Mouse (Mus musculus): ENCODE data around the gene Sec14l2.

The Sec14l2 gene

DNA sequence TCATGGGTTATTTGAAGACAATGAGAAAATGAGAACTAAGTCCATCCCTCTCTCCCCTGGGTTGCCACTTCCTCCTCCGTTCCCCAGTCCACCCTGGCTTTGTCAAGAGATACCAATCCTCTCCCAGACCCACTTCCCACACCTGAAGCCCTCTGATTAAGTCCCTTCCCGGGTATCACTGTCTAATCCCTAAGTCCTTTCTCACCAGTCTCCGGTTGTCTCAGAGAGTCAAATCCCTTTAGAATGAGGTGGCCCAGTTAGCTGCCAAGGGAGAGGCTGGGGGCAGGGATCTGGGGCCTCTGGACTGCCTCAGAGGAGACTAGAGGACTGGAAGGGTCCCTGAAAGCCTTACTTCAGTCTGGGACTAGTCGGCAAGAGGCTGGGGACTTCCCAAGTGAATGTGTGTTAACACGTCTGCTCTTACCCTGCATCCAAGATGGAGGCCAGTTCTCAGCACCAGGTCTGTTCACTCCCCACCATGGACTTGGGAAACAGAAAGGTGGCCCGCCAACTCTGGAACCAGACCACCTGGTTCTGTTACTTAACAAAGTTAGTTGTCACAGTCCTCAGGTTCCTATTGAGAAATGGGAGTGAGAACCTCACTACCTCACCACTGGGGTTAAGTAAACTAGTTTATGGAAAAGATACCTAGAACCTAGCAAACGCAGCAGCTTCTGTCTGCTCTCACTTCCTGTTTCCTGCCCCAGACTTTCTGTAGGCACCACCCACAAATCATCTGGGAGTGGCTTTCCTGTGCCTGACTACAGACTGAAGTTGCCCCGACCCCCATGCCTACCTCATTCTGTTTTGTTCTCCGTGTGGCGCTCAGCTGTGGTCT lies at the start of gene Sec14l2:
Gene Sec14l2 (minus strand): TSS at position 674 of the 838 bp plus-strand sequence.
- DNase-seq (ENCODE audit: low read depth in 1 of 2, low spot score in 2 of 2): peak in 1 of 2 experiments; percentile 17

GRCm38 (mm10) chr11:4166467-4167090 lies 43.4 kb upstream of the Sec14l2 start:
- no peak for DNase-seq (ENCODE audit: low read depth in 1 of 2, low spot score in 2 of 2)

DNA sequence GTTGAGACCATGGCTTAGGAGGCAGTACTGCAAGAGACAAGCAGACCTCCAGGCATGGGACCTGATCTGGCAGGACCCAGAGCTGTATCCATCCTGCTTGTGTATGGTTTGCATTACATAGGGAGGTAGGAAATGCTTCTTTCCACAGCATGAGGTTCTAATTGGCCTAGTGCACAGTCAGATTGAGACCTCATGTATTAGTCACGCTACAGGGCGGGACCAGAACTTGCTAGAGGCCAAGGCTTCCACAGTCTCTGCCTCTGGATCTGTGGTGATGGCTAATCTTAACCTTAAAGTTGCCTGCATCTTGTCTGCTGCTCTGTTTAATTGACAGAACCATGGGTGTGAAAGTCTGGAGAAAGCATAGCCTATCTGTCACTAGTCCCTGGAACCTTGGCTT lies 41.5 kb upstream of the Sec14l2 start:
- DNase-seq (ENCODE audit: low read depth in 1 of 2, low spot score in 2 of 2): no peak

GRCm38 (mm10) chr11:4160758-4161480 lies 37.7 kb upstream of the Sec14l2 start:
- DNase-seq (ENCODE audit: low read depth in 1 of 2, low spot score in 2 of 2): no peak

DNA sequence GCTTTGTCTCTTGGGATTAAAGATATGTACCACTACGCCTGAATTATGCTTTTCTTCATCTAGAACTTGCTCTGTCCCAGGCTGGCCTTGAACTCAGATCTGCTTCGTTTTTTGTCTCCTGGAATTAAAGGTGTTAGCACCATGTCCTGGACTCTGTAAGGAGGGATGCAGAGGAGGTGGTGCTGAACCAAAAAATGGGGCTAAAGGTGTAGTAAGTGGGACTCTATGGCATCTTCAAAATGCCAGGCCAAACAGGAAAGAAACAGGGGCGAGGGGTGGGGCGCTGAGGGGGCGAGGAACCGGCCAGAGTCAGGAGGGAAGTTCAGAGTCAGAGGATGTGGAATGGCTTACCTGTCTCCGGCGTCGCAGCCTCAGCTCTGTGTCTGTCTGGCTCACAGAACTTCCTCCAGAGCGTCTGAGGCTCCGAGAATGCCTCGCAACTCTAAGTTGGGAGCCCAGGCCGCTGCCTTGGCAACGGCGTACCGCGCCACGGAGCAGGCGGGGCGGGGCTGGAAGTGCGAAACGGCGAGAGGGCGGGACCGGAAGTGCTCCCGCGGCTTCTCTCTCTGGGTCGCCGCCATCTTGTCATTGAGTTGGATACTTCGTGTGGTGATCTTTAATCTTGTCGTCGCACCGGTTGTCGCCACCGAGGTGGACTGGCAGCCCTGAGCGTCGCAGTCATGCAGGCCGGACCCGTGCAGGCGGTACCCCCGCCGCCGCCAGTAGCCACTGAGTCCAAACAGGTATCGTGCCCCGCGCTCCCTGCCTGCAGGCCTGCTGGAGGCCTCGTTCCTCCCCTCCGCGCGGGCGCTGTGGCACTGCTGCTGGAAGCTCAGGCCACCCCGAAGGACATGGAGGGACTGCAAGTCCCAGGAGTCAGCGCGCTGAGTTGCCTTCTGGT lies 36.8 kb upstream of the Sec14l2 start, which contains the start of the genes Ccdc157 and Sf3a1:
Gene Ccdc157 (minus strand): TSS at position 486 of the 901 bp plus-strand sequence.
Gene Sf3a1 (plus strand): TSS at position 543 of the 901 bp plus-strand sequence.
- peak; percentile 83 to 91 for DNase-seq (ENCODE audit: low read depth in 1 of 2, low spot score in 2 of 2)

- no peak for DNase-seq (ENCODE audit: low read depth in 1 of 2, low spot score in 2 of 2)
These were observed 35.5 kb upstream of the Sec14l2 start for GRCm38 (mm10) chr11:4158676-4159075.

GRCm38 (mm10) chr11:4155641-4156040 lies 32.4 kb upstream of the Sec14l2 start:
- no peak for DNase-seq (ENCODE audit: low read depth in 1 of 2, low spot score in 2 of 2)

DNA sequence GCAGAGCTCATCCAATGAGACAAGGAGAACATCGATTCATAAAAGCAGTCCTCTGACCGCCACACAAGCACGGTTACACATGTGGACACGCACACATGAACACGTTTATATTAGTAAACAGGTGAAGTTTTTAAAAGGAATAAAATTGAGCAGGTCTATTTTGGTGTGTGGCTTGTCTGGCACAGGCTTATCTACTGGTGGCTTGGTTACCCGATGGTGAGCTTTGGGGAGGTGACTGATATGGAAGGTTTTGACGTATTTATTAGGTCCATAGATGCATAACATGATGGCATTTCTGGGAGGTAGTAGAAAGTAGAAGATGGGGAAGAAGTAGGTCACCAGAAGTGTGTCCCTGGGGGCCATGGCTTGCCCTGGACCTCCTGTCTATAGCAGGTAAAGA lies 30.5 kb upstream of the Sec14l2 start:
- no peak for DNase-seq (ENCODE audit: low read depth in 1 of 2, low spot score in 2 of 2)

DNA sequence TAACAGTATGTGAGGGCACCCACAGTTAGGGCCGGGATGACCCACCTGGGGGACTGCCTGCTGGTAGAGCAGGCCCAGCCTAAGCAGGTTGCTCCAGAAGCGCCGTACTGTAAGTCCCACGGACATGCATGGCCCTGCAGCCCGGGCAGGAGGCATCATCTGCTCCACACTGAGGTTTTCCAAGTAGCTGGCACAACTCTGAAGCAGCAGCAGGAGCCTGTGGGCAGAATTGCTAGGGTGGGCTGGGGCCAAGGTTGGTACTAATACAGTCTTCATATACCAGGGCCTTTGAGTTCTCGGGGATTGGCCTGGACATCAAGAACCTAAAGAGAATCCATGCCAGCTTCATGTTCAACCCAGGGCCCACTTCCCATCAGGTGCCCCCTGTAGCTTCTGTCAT lies 26.7 kb upstream of the Sec14l2 start:
- DNase-seq (ENCODE audit: low read depth in 1 of 2, low spot score in 2 of 2): no peak

DNA sequence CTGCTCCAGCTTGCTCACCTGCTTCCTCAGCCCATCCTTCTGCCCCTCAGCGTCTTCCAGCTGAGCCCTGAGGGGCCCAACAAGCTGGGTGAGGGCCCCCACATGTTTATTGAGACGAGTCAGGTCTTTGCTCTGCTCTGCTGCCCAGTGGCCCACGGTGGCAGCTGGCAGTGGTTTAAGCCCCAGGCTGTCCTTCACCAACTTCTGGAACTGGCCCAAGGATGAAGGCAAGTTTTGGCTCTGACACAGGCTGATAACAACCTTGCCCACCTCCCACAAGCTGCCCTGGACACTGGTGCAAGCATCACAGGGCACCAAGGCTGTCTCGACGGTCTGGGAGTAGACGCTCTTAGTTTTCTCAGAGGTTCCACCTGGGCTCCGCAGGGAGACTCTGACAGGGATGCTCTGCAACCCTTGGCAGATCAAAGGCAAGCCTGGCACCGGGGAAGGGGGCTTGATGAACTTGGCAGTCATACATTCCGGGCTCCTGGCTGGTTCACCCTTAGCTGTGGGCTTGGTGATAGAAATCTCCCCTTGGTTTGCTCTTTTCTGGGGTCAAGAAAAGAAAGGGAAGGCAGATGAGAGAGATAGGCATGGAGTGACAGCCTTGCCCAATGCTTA lies 25.4 kb upstream of the Sec14l2 start:
- no peak for DNase-seq (ENCODE audit: low read depth in 1 of 2, low spot score in 2 of 2)

DNA sequence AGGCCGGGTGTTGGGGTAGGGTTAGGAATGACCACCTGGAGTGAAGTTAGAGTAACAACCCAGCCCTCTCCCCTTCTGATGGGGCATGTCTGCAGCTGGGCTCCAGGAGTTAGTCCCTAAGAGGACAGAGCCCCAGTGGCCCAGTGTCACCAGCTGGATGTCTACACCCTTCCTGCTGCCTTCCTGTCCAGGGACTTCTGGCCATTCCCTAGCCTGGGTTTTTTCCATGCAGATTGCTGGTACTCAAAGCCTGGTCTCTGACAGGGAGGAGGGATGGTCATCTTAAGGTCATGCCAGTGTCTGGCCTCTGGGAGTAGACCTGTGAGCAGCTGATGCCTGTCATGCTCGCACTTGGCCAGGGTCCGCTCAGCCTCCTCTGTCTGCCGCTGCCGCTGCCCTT lies 24.9 kb upstream of the Sec14l2 start:
- no peak for DNase-seq (ENCODE audit: low read depth in 1 of 2, low spot score in 2 of 2)

GRCm38 (mm10) chr11:4147098-4147497 lies 23.9 kb upstream of the Sec14l2 start:
- no peak for DNase-seq (ENCODE audit: low read depth in 1 of 2, low spot score in 2 of 2)

- no peak for DNase-seq (ENCODE audit: low read depth in 1 of 2, low spot score in 2 of 2)
These were observed 23.2 kb upstream of the Sec14l2 start for GRCm38 (mm10) chr11:4146381-4146780.

GRCm38 (mm10) chr11:4143281-4144062 lies 20.3 kb upstream of the Sec14l2 start:
- DNase-seq (ENCODE audit: low read depth in 1 of 2, low spot score in 2 of 2): no peak

DNA sequence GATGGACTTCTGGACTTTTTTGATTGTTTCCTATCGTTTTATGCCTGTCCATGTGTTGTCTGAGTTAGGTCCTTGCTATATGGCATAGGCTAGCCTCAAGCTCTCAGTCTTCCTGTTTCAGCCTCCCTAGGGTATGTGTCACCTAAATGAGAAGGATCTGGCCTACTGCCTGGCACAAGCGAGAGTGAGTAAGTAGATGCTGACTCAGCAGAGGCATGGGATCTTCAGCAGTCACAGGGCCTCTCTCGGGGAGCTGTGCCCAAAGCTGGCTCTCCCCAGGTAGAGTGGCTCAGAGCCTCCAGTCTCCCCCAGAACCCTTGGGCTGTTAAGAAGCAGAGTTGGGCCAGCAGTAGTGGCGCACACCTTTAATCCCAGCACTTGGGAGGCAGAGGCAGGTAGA lies 19.1 kb upstream of the Sec14l2 start:
- no peak for DNase-seq (ENCODE audit: low read depth in 1 of 2, low spot score in 2 of 2)

GRCm38 (mm10) chr11:4141505-4141904 lies 18.3 kb upstream of the Sec14l2 start:
- DNase-seq (ENCODE audit: low read depth in 1 of 2, low spot score in 2 of 2): no peak

DNA sequence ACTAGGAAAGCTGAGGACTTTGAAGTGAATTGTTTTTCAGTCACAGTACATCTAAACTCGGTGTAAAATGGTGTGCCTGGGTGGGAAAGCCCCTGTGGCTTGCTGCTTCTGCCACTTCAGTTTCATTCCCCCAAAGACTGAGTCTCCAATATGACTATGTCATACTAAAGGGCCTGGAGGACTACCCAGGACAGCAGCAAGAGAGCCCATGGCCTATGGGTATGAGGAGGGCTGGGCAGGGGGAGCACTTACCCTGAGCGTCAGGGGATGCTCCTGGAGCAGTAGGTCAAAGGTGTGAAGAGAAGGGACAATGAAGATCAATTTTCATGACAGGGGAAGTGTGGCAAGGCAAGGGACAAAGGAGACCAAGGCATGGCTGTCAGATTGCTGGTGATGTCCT lies 15.7 kb upstream of the Sec14l2 start:
- DNase-seq (ENCODE audit: low read depth in 1 of 2, low spot score in 2 of 2): no peak

DNA sequence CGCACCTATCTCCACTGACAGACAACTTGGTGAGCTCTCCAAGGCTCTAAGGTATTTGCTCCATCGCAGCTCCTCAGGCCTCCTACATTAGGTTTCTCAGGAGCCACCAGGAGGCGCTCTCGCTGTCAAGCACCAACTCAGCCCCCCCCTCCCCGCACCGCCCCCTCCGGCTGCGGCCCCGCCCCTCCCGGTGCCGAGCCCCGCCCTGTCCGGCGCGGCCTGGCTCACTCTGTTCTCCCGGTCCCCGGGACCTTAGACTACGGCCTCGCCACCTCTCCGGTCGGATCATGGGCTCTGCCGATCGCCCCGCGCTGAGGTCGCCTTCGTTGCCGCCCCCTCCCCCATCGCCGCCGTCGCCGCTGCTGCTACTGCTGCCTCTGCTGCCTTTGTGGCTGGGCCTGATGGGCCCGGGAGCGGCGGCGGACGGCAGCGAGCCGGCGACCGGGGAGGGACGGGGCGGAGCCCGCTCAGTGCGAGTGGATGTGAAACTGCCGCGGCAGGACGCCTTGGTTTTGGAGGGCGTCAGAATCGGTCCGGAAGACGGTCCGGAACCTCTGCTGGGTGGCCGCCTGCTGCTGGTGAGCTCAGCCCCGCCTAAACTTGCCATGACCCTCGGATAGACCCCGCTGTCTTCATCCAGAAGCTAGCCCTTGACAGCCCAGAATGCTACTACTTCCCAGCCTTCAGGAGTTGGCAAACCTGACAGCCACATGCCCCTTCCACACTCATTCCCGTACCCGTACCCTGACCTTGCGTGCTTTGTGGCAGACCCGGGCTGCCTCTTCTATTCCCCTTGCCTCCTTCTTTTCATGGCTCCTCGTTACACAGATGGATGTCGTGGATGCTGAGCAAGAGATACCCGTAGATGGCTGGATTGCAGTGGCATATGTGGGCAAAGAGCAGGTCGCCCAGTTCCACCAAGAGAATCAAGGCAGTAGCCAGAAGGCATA lies 12.0 kb upstream of the Sec14l2 start, which contains the start of gene Rnf215:
Gene Rnf215 (plus strand): TSS at position 217 of the 950 bp plus-strand sequence.
- DNase-seq (ENCODE audit: low read depth in 1 of 2, low spot score in 2 of 2): peak; percentile 48 to 75

Data from monocyte, adult 2 months (primary cell).